Mouse (Mus musculus): Measurements from ENCODE around the gene Prkn. TPM values are rescaled to one million over a fixed set of nuclear protein-coding genes. Genes with fewer than 3 reads are reported as not detected.

Prkn gene
- total and polyA plus RNA-seq, 3 experiments, result 0.86 to 5.7 (median 2.3) TPM

GRCm38 (mm10) chr17:11820757-11821156 is 980.6 kb downstream of the Prkn start:
- no peak overlapping the region for H3K4me3 ChIP-seq (ENCODE audit: low read depth, low read length)
- H3K9me3 ChIP-seq (replicated peaks), result no peaks in the 10 kb centered on the region
- H3K36me3 ChIP-seq (replicated peaks), result no peaks in the 10 kb centered on the region
- H3K27me3 ChIP-seq (ENCODE audit: insufficient read depth, low read length), result peaks cover 11% of the 10 kb centered on the region; the same call in 1 of the 2 replicates
- no peak for ATAC-seq (ENCODE audit: extremely low read depth, insufficient number of reproducible peaks, low FRiP score, poor library complexity, severe bottlenecking)
- TF ChIP-seq POLR2AphosphoS5 (IDR thresholded peaks at IDR 0.05; ENCODE audit: insufficient replicate concordance, low read depth, low read length) (no peak), GATA2 (IDR thresholded peaks at IDR 0.05; ENCODE audit: borderline replicate concordance, low read depth, low read length) (no peak), TAL1 (conservative IDR thresholded peaks at IDR 0.05; ENCODE audit: low read depth, low read length) (no peak), CTCF (IDR thresholded peaks at IDR 0.05; ENCODE audit: low read depth, low read length) (no peak), GATA1 (IDR thresholded peaks at IDR 0.05; ENCODE audit: borderline replicate concordance, low read length) (no peak)
- DNase-seq (ENCODE audit: low spot score), result no peak
- no peaks in the 10 kb centered on the region for H3K4me1 ChIP-seq (ENCODE audit: insufficient read depth, low read depth, low read length)

GRCm38 (mm10) chr17:11829501-11829900 is 989.3 kb downstream of the Prkn start:
- ATAC-seq (ENCODE audit: extremely low read depth, insufficient number of reproducible peaks, low FRiP score, poor library complexity, severe bottlenecking), result no peak
- no peaks in the 10 kb centered on the region for H3K4me1 ChIP-seq (ENCODE audit: insufficient read depth, low read depth, low read length)
- H3K36me3 ChIP-seq (replicated peaks), result no peaks in the 10 kb centered on the region
- no peak overlapping the region for H3K4me3 ChIP-seq (ENCODE audit: low read depth, low read length)
- H3K9me3 ChIP-seq (replicated peaks), result no peaks in the 10 kb centered on the region
- no peak for DNase-seq (ENCODE audit: low spot score)
- no peak for TF ChIP-seq GATA1 (IDR thresholded peaks at IDR 0.05; ENCODE audit: borderline replicate concordance, low read length)
- TF ChIP-seq CTCF (IDR thresholded peaks at IDR 0.05; ENCODE audit: low read depth, low read length), result no peak
- no peak for TF ChIP-seq TAL1 (conservative IDR thresholded peaks at IDR 0.05; ENCODE audit: low read depth, low read length)
- no peak for TF ChIP-seq POLR2AphosphoS5 (IDR thresholded peaks at IDR 0.05; ENCODE audit: insufficient replicate concordance, low read depth, low read length)
- no peak for TF ChIP-seq GATA2 (IDR thresholded peaks at IDR 0.05; ENCODE audit: borderline replicate concordance, low read depth, low read length)
- H3K27me3 ChIP-seq (ENCODE audit: insufficient read depth, low read length), result peaks cover 11% of the 10 kb centered on the region; the same call in 1 of the 2 replicates

GRCm38 (mm10) chr17:11837121-11837520 is 996.9 kb downstream of the Prkn start:
- DNase-seq (ENCODE audit: low spot score) (no peak), ATAC-seq (ENCODE audit: extremely low read depth, insufficient number of reproducible peaks, low FRiP score, poor library complexity, severe bottlenecking) (no peak)
- no peaks in the 10 kb centered on the region for H3K4me1 ChIP-seq (ENCODE audit: insufficient read depth, low read depth, low read length)
- H3K9me3 ChIP-seq (replicated peaks), result no peaks in the 10 kb centered on the region
- TF ChIP-seq POLR2AphosphoS5 (IDR thresholded peaks at IDR 0.05; ENCODE audit: insufficient replicate concordance, low read depth, low read length) (no peak), GATA2 (IDR thresholded peaks at IDR 0.05; ENCODE audit: borderline replicate concordance, low read depth, low read length) (no peak), GATA1 (IDR thresholded peaks at IDR 0.05; ENCODE audit: borderline replicate concordance, low read length) (no peak), CTCF (IDR thresholded peaks at IDR 0.05; ENCODE audit: low read depth, low read length) (no peak), TAL1 (conservative IDR thresholded peaks at IDR 0.05; ENCODE audit: low read depth, low read length) (no peak)
- H3K4me3 ChIP-seq (ENCODE audit: low read depth, low read length), result no peak overlapping the region
- peaks cover 7% of the 10 kb centered on the region; the same call in 1 of the 2 replicates for H3K27me3 ChIP-seq (ENCODE audit: insufficient read depth, low read length)
- no peaks in the 10 kb centered on the region for H3K36me3 ChIP-seq (replicated peaks)

GRCm38 (mm10) chr17:11844436-11844835 is 1004.3 kb downstream of the Prkn start:
- no peak for TF ChIP-seq TAL1 (conservative IDR thresholded peaks at IDR 0.05; ENCODE audit: low read depth, low read length)
- TF ChIP-seq GATA1 (IDR thresholded peaks at IDR 0.05; ENCODE audit: borderline replicate concordance, low read length), result no peak
- TF ChIP-seq CTCF (IDR thresholded peaks at IDR 0.05; ENCODE audit: low read depth, low read length), result no peak
- TF ChIP-seq POLR2AphosphoS5 (IDR thresholded peaks at IDR 0.05; ENCODE audit: insufficient replicate concordance, low read depth, low read length), result no peak
- TF ChIP-seq GATA2 (IDR thresholded peaks at IDR 0.05; ENCODE audit: borderline replicate concordance, low read depth, low read length), result no peak
- no peaks in the 10 kb centered on the region for H3K4me1 ChIP-seq (ENCODE audit: insufficient read depth, low read depth, low read length)
- H3K36me3 ChIP-seq (replicated peaks), result no peaks in the 10 kb centered on the region
- ATAC-seq (ENCODE audit: extremely low read depth, insufficient number of reproducible peaks, low FRiP score, poor library complexity, severe bottlenecking), result no peak
- DNase-seq (ENCODE audit: low spot score), result no peak
- no peaks in the 10 kb centered on the region for H3K9me3 ChIP-seq (replicated peaks)
- H3K27me3 ChIP-seq (ENCODE audit: insufficient read depth, low read length), result peaks cover 6% of the 10 kb centered on the region; the same call in 1 of the 2 replicates
- no peak overlapping the region for H3K4me3 ChIP-seq (ENCODE audit: low read depth, low read length)

GRCm38 (mm10) chr17:11844989-11845388 is 1004.8 kb downstream of the Prkn start:
- H3K4me1 ChIP-seq (ENCODE audit: insufficient read depth, low read depth, low read length), result no peaks in the 10 kb centered on the region
- no peaks in the 10 kb centered on the region for H3K36me3 ChIP-seq (replicated peaks)
- ATAC-seq (ENCODE audit: extremely low read depth, insufficient number of reproducible peaks, low FRiP score, poor library complexity, severe bottlenecking), result no peak
- H3K4me3 ChIP-seq (ENCODE audit: low read depth, low read length), result no peak overlapping the region
- H3K9me3 ChIP-seq (replicated peaks), result no peaks in the 10 kb centered on the region
- DNase-seq (ENCODE audit: low spot score), result no peak
- no peak for TF ChIP-seq CTCF (IDR thresholded peaks at IDR 0.05; ENCODE audit: low read depth, low read length)
- no peak for TF ChIP-seq GATA2 (IDR thresholded peaks at IDR 0.05; ENCODE audit: borderline replicate concordance, low read depth, low read length)
- TF ChIP-seq GATA1 (IDR thresholded peaks at IDR 0.05; ENCODE audit: borderline replicate concordance, low read length), result no peak
- TF ChIP-seq POLR2AphosphoS5 (IDR thresholded peaks at IDR 0.05; ENCODE audit: insufficient replicate concordance, low read depth, low read length), result no peak
- TF ChIP-seq TAL1 (conservative IDR thresholded peaks at IDR 0.05; ENCODE audit: low read depth, low read length), result no peak
- peaks cover 4% of the 10 kb centered on the region; the same call in 1 of the 2 replicates for H3K27me3 ChIP-seq (ENCODE audit: insufficient read depth, low read length)

GRCm38 (mm10) chr17:11845506-11845905 is 1005.3 kb downstream of the Prkn start:
- Histone ChIP-seq H3K27me3 (ENCODE audit: insufficient read depth, low read length) (peaks cover 4% of the 10 kb centered on the region; the same call in 1 of the 2 replicates), H3K36me3 (replicated peaks) (no peaks in the 10 kb centered on the region), H3K4me3 (ENCODE audit: low read depth, low read length) (no peak overlapping the region), H3K4me1 (ENCODE audit: insufficient read depth, low read depth, low read length) (no peaks in the 10 kb centered on the region), H3K9me3 (replicated peaks) (no peaks in the 10 kb centered on the region)
- ATAC-seq (ENCODE audit: extremely low read depth, insufficient number of reproducible peaks, low FRiP score, poor library complexity, severe bottlenecking) (no peak), DNase-seq (ENCODE audit: low spot score) (no peak)
- TF ChIP-seq GATA1 (IDR thresholded peaks at IDR 0.05; ENCODE audit: borderline replicate concordance, low read length) (no peak), TAL1 (conservative IDR thresholded peaks at IDR 0.05; ENCODE audit: low read depth, low read length) (no peak), POLR2AphosphoS5 (IDR thresholded peaks at IDR 0.05; ENCODE audit: insufficient replicate concordance, low read depth, low read length) (no peak), CTCF (IDR thresholded peaks at IDR 0.05; ENCODE audit: low read depth, low read length) (no peak), GATA2 (IDR thresholded peaks at IDR 0.05; ENCODE audit: borderline replicate concordance, low read depth, low read length) (no peak)

All from G1E (cell line).